Mouse (Mus musculus) lung, adult 2 months (tissue): ENCODE measurements around the gene Fig4.

Experiments
- CTCF ChIP-seq: fragments of 200-500 bp; IDR thresholded peaks from 2 replicates; pipeline ENCODE4 v1.5.1; 2011; ENCODE audit warnings: mild to moderate bottlenecking, low read length, control low read depth; ENCODE audit not compliant: insufficient read depth
- POLR2A ChIP-seq: fragments of 200-500 bp; IDR thresholded peaks from 2 replicates; pipeline ENCODE4 v1.6.1; 2011; ENCODE audit warnings: low read depth, mild to moderate bottlenecking, control low read depth, low read length, borderline replicate concordance; ENCODE audit errors: extremely low read depth

DNA sequence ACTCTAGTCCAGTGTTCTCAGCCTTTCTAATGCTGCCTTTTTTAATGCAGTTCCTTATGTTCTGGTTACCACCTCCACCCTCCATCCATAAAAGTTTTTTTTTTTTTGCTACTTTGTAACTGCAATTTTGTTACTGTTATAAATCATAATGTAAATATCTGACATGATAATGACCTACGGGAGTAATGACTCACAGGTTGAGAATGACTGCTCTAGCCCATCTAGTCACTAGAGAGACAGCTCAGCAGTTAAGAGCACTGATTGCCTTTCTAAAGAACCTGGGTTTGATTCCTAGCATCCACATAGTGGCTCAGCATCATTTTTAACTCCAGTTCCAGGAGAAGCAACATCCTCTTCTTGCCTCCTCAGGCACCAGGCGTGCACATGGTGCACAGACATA lies 21.0 kb downstream of the Fig4 start:
- TF ChIP-seq CTCF (no peak), POLR2A (no peak)
